Mouse (Mus musculus): ENCODE measurements at regions not wholly inside any gene's neighbourhood (a gene's known extent, or its start where the extent isn't known, plus 50 kb on each side); places are given as distances from the start of the nearest gene placed in this dataset.

DNA sequence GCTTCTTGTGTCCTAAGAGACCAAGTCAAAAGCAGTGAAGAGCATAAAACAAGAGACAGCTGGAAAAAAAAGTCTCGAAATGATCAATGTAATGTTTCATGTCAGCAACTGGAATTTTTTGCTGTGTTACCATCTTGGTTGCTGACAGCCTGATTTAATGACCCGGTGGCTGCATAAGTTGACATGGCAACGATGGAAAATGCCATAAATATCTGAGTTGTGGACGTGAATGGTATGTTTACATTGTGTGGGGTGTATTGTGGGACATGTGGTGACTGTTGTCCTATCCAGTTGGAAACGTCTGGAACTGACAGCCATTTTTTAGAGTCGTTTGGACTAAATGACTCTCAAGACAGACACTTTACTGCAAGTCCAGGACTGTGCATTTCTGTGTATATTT is 160.6 kb downstream of the Foxa2 start:
- no peak for TF ChIP-seq POLR2A (IDR thresholded peaks at IDR 0.05; ENCODE audit: control insufficient read depth, low read depth, low read length)
- no peak for TF ChIP-seq CTCF (IDR thresholded peaks at IDR 0.05; ENCODE audit: control insufficient read depth, insufficient read depth, insufficient replicate concordance, low read depth, low read length)

Measured in testis, adult 2 months (tissue).